Mouse (Mus musculus): ENCODE results near the gene Akap5. TPM values are rescaled to one million over a fixed set of nuclear protein-coding genes. Genes with fewer than 3 reads are reported as not detected.

Gene Akap5
- polyA plus RNA-seq, 1 experiment from 2014 or later: 8.5 TPM

DNA sequence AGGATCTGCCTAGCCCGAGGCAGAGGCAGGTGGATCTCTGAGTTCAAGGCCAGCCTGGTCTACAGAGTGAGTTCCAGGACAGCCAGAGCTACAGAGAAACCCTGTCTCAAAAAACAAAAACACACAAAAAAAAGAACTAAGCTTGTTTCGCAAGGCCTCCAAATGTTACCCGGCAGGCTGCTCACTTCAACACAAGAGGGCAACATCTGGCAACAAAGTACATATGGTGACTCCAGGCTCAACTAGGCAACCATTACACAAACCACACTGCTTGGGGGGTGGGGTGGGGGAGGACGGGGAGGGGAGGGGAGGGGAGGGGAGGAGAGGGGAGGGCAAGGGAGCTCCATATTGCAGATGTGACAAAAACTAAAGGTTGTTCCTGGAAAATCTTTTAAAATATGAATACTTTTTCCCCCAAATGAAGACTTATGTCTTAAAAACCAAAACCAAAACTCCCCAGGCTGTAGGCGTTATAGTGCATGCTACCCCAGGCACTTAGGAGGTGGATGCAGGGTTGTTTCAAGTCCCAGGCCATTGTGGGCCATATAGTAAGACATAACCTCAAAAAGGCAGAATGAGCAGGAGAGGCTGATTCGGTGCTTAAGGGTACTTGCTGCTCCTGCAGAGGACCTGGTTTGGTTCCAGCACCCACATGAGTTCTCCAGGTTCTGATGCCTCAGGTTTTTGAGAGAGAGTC lies 21.2 kb downstream of the Akap5 start:
- no peak overlapping the region for H3K4me2 ChIP-seq
- H3K4me3 ChIP-seq (ENCODE audit: low read depth, low read length): no peak overlapping the region
- H3K9me3 ChIP-seq (replicated peaks; ENCODE audit: control insufficient read depth, low read length): no peaks in the 10 kb centered on the region
- no peak overlapping the region for H3K9ac ChIP-seq (ENCODE audit: low read depth, low read length)
- WGBS (ENCODE audit: insufficient replicate concordance): 69% methylated on average over 6 of the region's 6 CpGs
- no peaks in the 10 kb centered on the region for H3K27me3 ChIP-seq (ENCODE audit: control insufficient read depth, insufficient read depth, low read length)
- no peaks in the 10 kb centered on the region for H3K4me1 ChIP-seq (ENCODE audit: control insufficient read depth, insufficient read depth, low read length)
- peaks cover 2% of the 10 kb centered on the region; the same call in 1 of the 2 replicates for H3K36me3 ChIP-seq (ENCODE audit: control insufficient read depth, insufficient read depth, low read length)
- H3K27ac ChIP-seq (ENCODE audit: low read depth, low read length): no peak overlapping the region
- no peak for ATAC-seq (replicated peaks; ENCODE audit: insufficient number of reproducible peaks, low FRiP score, low TSS enrichment)

- H3K4me1 ChIP-seq (ENCODE audit: control insufficient read depth, insufficient read depth, low read length): no peaks in the 10 kb centered on the region
- H3K27me3 ChIP-seq (ENCODE audit: control insufficient read depth, insufficient read depth, low read length): no peaks in the 10 kb centered on the region
- H3K9me3 ChIP-seq (replicated peaks; ENCODE audit: control insufficient read depth, low read length): no peaks in the 10 kb centered on the region
- no peak overlapping the region for H3K4me2 ChIP-seq
- no peak overlapping the region for H3K27ac ChIP-seq (ENCODE audit: low read depth, low read length)
- peaks cover 5% of the 10 kb centered on the region; the same call in 1 of the 2 replicates for H3K36me3 ChIP-seq (ENCODE audit: control insufficient read depth, insufficient read depth, low read length)
- no peak overlapping the region for H3K9ac ChIP-seq (ENCODE audit: low read depth, low read length)
- ATAC-seq (replicated peaks; ENCODE audit: insufficient number of reproducible peaks, low FRiP score, low TSS enrichment): no peak
- WGBS (ENCODE audit: insufficient replicate concordance): 78% methylated on average over 8 of the region's 8 CpGs
- no peak overlapping the region for H3K4me3 ChIP-seq (ENCODE audit: low read depth, low read length)
These were observed 25.1 kb downstream of the Akap5 start for GRCm38 (mm10) chr12:76349680-76350220.

DNA sequence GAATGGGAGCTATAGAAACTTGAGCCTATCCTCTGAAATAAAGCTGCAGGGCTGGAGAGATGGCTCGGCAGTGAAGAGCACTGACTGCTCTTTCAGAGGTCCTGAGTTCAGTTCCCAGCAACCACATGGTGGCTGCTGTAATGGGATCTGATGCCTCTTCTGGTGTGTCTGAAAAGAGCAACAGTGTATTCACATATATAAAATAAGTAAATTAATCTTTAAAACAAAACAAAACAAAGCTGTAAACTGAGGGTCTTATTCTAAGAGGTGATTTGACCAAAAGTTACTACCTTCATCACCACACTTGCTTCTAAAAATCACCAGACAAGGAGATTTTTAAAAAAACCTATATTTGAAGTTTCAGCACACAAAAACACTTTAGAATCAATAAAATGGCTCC lies 36.2 kb downstream of the Akap5 start:
- ATAC-seq (replicated peaks; ENCODE audit: insufficient number of reproducible peaks, low FRiP score, low TSS enrichment): no peak
- no peaks in the 10 kb centered on the region for H3K9me3 ChIP-seq (replicated peaks; ENCODE audit: control insufficient read depth, low read length)
- H3K9ac ChIP-seq (ENCODE audit: low read depth, low read length): no peak overlapping the region
- no peaks in the 10 kb centered on the region for H3K36me3 ChIP-seq (ENCODE audit: control insufficient read depth, insufficient read depth, low read length)
- 74% methylated on average over 1 of the region's 1 CpGs for WGBS (ENCODE audit: insufficient replicate concordance)
- no peak overlapping the region for H3K4me2 ChIP-seq
- H3K4me3 ChIP-seq (ENCODE audit: low read depth, low read length): no peak overlapping the region
- H3K4me1 ChIP-seq (ENCODE audit: control insufficient read depth, insufficient read depth, low read length): 0 out of 2 replicates have a peak, but pooled peaks cover 4% of the 10 kb centered on the region
- no peaks in the 10 kb centered on the region for H3K27me3 ChIP-seq (ENCODE audit: control insufficient read depth, insufficient read depth, low read length)
- no peak overlapping the region for H3K27ac ChIP-seq (ENCODE audit: low read depth, low read length)

GRCm38 (mm10) chr12:76361405-76362302 lies 37.0 kb downstream of the Akap5 start:
- Histone ChIP-seq H3K4me2 (no peak overlapping the region), H3K9me3 (replicated peaks; ENCODE audit: control insufficient read depth, low read length) (no peaks in the 10 kb centered on the region), H3K36me3 (ENCODE audit: control insufficient read depth, insufficient read depth, low read length) (no peaks in the 10 kb centered on the region), H3K27me3 (ENCODE audit: control insufficient read depth, insufficient read depth, low read length) (no peaks in the 10 kb centered on the region), H3K9ac (ENCODE audit: low read depth, low read length) (no peak overlapping the region), H3K4me3 (ENCODE audit: low read depth, low read length) (no peak overlapping the region), H3K4me1 (ENCODE audit: control insufficient read depth, insufficient read depth, low read length) (peaks cover 4% of the 10 kb centered on the region; the same call in 1 of the 2 replicates), H3K27ac (ENCODE audit: low read depth, low read length) (no peak overlapping the region; the same call in 1 of the 2 replicates)
- ATAC-seq (replicated peaks; ENCODE audit: insufficient number of reproducible peaks, low FRiP score, low TSS enrichment): no peak
- 57% methylated on average over 9 of the region's 9 CpGs for WGBS (ENCODE audit: insufficient replicate concordance)

DNA sequence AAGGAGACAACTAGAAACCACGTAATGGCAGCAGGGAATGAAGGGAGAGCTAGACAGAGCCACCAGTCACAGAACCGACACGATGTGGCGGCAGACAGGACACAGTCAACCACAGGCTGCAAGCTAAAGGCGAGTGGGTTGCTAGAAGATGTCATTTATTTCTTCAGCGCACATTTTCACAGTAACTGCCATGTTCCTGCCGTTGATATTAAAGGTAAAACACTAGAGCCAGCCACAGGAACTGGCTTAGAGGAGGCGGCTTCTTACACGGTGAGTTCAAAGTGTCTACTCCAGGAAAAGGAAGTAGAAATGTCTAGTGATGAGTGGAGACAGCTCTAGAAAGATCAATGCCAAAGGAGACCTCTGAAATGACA lies 37.6 kb downstream of the Akap5 start:
- no peak overlapping the region for H3K4me2 ChIP-seq
- H3K9ac ChIP-seq (ENCODE audit: low read depth, low read length): no peak overlapping the region
- H3K27ac ChIP-seq (ENCODE audit: low read depth, low read length): no peak overlapping the region
- H3K4me1 ChIP-seq (ENCODE audit: control insufficient read depth, insufficient read depth, low read length): peaks cover 10% of the 10 kb centered on the region
- H3K4me3 ChIP-seq (ENCODE audit: low read depth, low read length): no peak overlapping the region
- H3K36me3 ChIP-seq (ENCODE audit: control insufficient read depth, insufficient read depth, low read length): no peaks in the 10 kb centered on the region
- no peak for ATAC-seq (replicated peaks; ENCODE audit: insufficient number of reproducible peaks, low FRiP score, low TSS enrichment)
- H3K27me3 ChIP-seq (ENCODE audit: control insufficient read depth, insufficient read depth, low read length): no peaks in the 10 kb centered on the region
- WGBS (ENCODE audit: insufficient replicate concordance): 74% methylated on average over 9 of the region's 9 CpGs
- H3K9me3 ChIP-seq (replicated peaks; ENCODE audit: control insufficient read depth, low read length): no peaks in the 10 kb centered on the region

DNA sequence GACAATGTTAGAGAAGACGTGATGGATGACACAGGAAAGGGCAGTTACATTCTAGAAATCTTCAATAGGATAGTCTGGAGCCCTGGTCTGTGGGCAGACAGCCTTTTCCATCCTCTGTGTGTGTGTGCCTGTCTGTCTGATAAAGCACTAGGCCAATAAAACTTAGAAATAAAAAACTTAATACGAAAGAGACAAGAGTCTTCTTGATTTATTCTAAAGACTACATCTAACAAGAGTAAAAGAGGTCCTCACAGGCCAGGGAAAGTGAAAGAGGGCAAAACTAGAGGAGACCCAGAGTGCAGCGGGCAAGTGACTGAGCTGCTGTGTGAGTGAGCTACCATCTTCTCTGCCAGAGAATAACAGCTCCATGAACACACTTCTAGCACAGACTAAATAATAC lies 41.6 kb downstream of the Akap5 start:
- Histone ChIP-seq H3K36me3 (ENCODE audit: control insufficient read depth, insufficient read depth, low read length) (no peaks in the 10 kb centered on the region), H3K9ac (ENCODE audit: low read depth, low read length) (no peak overlapping the region), H3K4me2 (no peak overlapping the region), H3K27ac (ENCODE audit: low read depth, low read length) (no peak overlapping the region), H3K4me3 (ENCODE audit: low read depth, low read length) (no peak overlapping the region), H3K9me3 (replicated peaks; ENCODE audit: control insufficient read depth, low read length) (no peaks in the 10 kb centered on the region), H3K27me3 (ENCODE audit: control insufficient read depth, insufficient read depth, low read length) (no peaks in the 10 kb centered on the region), H3K4me1 (ENCODE audit: control insufficient read depth, insufficient read depth, low read length) (peaks cover 24% of the 10 kb centered on the region)
- ATAC-seq (replicated peaks; ENCODE audit: insufficient number of reproducible peaks, low FRiP score, low TSS enrichment): no peak
- WGBS (ENCODE audit: insufficient replicate concordance): 76% methylated on average over 3 of the region's 3 CpGs

DNA sequence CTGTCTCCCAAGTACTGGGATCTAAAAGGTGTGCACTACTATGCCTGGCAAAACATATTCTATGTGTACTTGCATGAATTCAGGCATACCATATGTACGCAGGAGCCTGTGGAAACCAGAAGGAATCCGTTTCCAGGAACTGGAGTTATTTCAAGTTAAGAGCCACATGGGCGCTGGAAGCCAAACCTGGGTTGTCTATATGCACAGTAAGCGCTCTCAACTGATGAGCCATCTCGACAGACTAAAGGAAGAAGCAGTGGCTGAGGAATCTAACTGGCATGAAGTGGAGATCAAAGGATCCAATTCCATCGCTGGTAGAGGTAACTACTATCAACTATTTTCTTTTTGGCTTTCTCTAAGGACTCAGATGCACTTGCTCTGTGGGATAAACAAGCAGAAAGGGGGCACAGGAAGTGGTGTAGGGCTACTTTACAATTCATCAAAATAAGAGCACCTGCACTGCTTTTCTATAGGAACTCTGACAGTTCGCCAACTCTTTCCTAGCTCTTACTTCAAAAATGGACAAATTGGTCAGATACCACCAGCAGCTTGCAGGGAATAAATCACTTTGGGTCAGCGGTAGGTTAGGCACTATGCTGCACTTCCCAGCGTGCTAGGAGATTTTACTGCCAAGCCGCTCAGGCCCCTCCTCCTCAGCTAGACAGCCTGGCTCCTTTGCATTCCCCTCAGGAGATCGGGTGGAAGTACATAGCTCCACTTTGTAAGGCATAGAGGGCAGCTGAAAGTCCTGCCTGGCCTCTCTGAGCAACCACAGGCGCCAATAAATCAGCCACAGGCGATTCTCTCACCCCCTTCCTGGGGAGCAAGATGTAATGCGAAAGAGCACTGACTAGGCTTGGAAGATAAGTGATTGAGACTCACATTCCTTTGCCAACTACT lies 42.7 kb downstream of the Akap5 start:
- no peak for ATAC-seq (replicated peaks; ENCODE audit: insufficient number of reproducible peaks, low FRiP score, low TSS enrichment)

More for the DNA sequence above, 42.7 kb downstream of the Akap5 start:
- WGBS (ENCODE audit: insufficient replicate concordance): 23% methylated on average over 14 of the region's 14 CpGs
- Histone ChIP-seq H3K4me2 (peak overlapping the region; percentile 95), H3K9ac (ENCODE audit: low read depth, low read length) (peak overlapping the region; percentile 99), H3K27ac (ENCODE audit: low read depth, low read length) (peak overlapping the region; percentile 100), H3K4me3 (ENCODE audit: low read depth, low read length) (peak overlapping the region; percentile 3), H3K27me3 (ENCODE audit: control insufficient read depth, insufficient read depth, low read length) (no peaks in the 10 kb centered on the region), H3K36me3 (ENCODE audit: control insufficient read depth, insufficient read depth, low read length) (no peaks in the 10 kb centered on the region), H3K9me3 (replicated peaks; ENCODE audit: control insufficient read depth, low read length) (no peaks in the 10 kb centered on the region), H3K4me1 (ENCODE audit: control insufficient read depth, insufficient read depth, low read length) (peaks cover 29% of the 10 kb centered on the region)
